Mouse (Mus musculus) cortical plate, adult 2 months (tissue): ENCODE data around the gene Fam192a.

ENCODE experiments used
- CTCF ChIP-seq: fragments of 200-500 bp; IDR thresholded peaks from 2 replicates; pipeline ENCODE4 v1.5.1; 2011; ENCODE audit warnings: mild to moderate bottlenecking, control low read depth, low read length; ENCODE audit not compliant: insufficient read depth; ENCODE audit errors: extremely low read depth
- POLR2A ChIP-seq: fragments of 200-500 bp; IDR thresholded peaks from 2 replicates; pipeline ENCODE4 v1.6.1; 2011; ENCODE audit warnings: mild to moderate bottlenecking, low read length, control low read depth; ENCODE audit not compliant: insufficient read depth; ENCODE audit errors: extremely low read depth

DNA sequence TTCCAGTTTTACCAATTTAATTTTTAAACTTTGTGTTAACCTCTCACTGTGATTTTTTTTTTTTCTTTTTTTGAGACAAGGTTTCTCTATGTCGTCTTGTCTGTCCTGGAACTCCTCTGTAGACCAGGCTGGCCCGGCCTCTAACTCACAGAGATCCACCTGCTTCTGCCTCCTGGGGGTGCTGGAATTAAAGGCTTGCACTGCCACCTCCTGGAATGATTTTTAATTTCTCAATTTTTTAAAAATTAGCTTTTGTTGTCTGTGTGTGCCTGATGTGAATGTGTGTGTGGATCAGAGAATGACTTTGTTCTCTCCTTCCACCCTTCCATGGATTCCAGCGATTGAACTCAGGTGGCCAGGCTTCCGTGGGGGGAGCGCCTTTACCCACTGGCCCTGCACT lies 5.3 kb upstream of the Fam192a start:
- no peak for TF ChIP-seq POLR2A
- 0 out of 2 replicates have a peak, but pooled peaks have one; percentile 1 for TF ChIP-seq CTCF
